Mouse (Mus musculus) fibroblast of lung, adult 2 months (primary cell): ENCODE measurements around the gene Mrps27.

ENCODE experiments used
- DNase-seq: peaks from one replicate; pipeline ENCODE4 v3.0.0-alpha.2; 2011; ENCODE audit warnings: low read depth

The Mrps27 gene

GRCm38 (mm10) chr13:99440228-99440627, 95.6 kb downstream of the Mrps27 start:
- DNase-seq, result no peak

GRCm38 (mm10) chr13:99441700-99442433, 97.3 kb downstream of the Mrps27 start:
- DNase-seq, result no peak

- DNase-seq, result no peak
Observed at GRCm38 (mm10) chr13:99442434-99443249, 98.1 kb downstream of the Mrps27 start.

- DNase-seq, result no peak
Observed at GRCm38 (mm10) chr13:99443484-99444175, 99.0 kb downstream of the Mrps27 start.

- no peak for DNase-seq
Observed at GRCm38 (mm10) chr13:99444431-99444871, 99.9 kb downstream of the Mrps27 start.

GRCm38 (mm10) chr13:99444880-99445279, 100.3 kb downstream of the Mrps27 start:
- DNase-seq, result no peak

GRCm38 (mm10) chr13:99447002-99447401, 102.4 kb downstream of the Mrps27 start:
- DNase-seq, result no peak

GRCm38 (mm10) chr13:99447403-99448199, 103.0 kb downstream of the Mrps27 start:
- DNase-seq, result no peak

GRCm38 (mm10) chr13:99448278-99448677, 103.7 kb downstream of the Mrps27 start:
- no peak for DNase-seq

GRCm38 (mm10) chr13:99449547-99449946, 105.0 kb downstream of the Mrps27 start:
- DNase-seq, result no peak

GRCm38 (mm10) chr13:99450766-99451165, 106.2 kb downstream of the Mrps27 start:
- no peak for DNase-seq

GRCm38 (mm10) chr13:99451276-99451675, 106.7 kb downstream of the Mrps27 start:
- no peak for DNase-seq

- DNase-seq, result no peak
Observed at GRCm38 (mm10) chr13:99452444-99452843, 107.9 kb downstream of the Mrps27 start.

GRCm38 (mm10) chr13:99454977-99455376, 110.4 kb downstream of the Mrps27 start:
- DNase-seq, result no peak

GRCm38 (mm10) chr13:99458658-99459386, 114.2 kb downstream of the Mrps27 start:
- no peak for DNase-seq

GRCm38 (mm10) chr13:99459612-99460011, 115.0 kb downstream of the Mrps27 start:
- no peak for DNase-seq

GRCm38 (mm10) chr13:99461886-99462285, 117.3 kb downstream of the Mrps27 start:
- no peak for DNase-seq

- peak; percentile 90 for DNase-seq
Observed at GRCm38 (mm10) chr13:99464551-99464950, 120.0 kb downstream of the Mrps27 start.
